Mouse (Mus musculus) hindbrain, embryonic 15.5 days (tissue): ENCODE measurements around the gene Ctsa. TPM values are rescaled to one million over a fixed set of nuclear protein-coding genes. Genes with fewer than 3 reads are reported as not detected.

Source experiments
- ATAC-seq: fragments of 200-750 bp; cut with Nextera tagmentation; 2 replicates; pipeline ENCODE4 v1.8.0; 2017; ENCODE audit warnings: low read depth, moderate number of reproducible peaks, moderate TSS enrichment; ENCODE audit not compliant: low FRiP score
- H3K27ac ChIP-seq: fragments of 300-500 bp; sonication (generic); replicated peaks from 2 replicates; pipeline ENCODE4 v1.5.1; 2015; ENCODE audit warnings: mild to moderate bottlenecking, inconsistent platforms
- H3K27me3 ChIP-seq: fragments of 300-500 bp; sonication (generic); 2 replicates; pipeline ENCODE4 v1.6.1; 2015; ENCODE audit warnings: control low read depth, inconsistent platforms
- H3K36me3 ChIP-seq: fragments of 300-500 bp; sonication (generic); 2 replicates; pipeline ENCODE4 v1.6.1; 2015; ENCODE audit warnings: control low read depth, inconsistent platforms
- H3K4me1 ChIP-seq: fragments of 300-500 bp; sonication (generic); replicated peaks from 2 replicates; pipeline ENCODE4 v1.6.1; 2015; ENCODE audit warnings: control low read depth, inconsistent platforms
- H3K4me2 ChIP-seq: fragments of 300-500 bp; sonication (generic); 2 replicates; pipeline ENCODE4 v1.6.1; 2015; ENCODE audit warnings: moderate library complexity, mild to moderate bottlenecking, inconsistent platforms
- H3K4me3 ChIP-seq: fragments of 300-500 bp; sonication (generic); 2 replicates; pipeline ENCODE4 v1.5.1; 2015; ENCODE audit warnings: mild to moderate bottlenecking, inconsistent platforms
- H3K9ac ChIP-seq: fragments of 300-500 bp; sonication (generic); 2 replicates; pipeline ENCODE4 v1.6.1; 2015; ENCODE audit warnings: inconsistent platforms
- H3K9me3 ChIP-seq: fragments of 300-500 bp; sonication (generic); 2 replicates; pipeline ENCODE4 v1.6.1; 2016; ENCODE audit warnings: control low read depth, inconsistent platforms
- WGBS: fragments of 180-500 bp; shearing (Covaris S2); methylation state at CpG from one replicate; pipeline ENCODE4 v1.1.7; 2015; 5-methylcytosine and 5-hydroxymethylcytosine counted together
- polyA plus RNA-seq: library from polyadenylated mRNA; unstranded; fragments of >200 nt; fragmentation: Nextera tagmentation; extraction: Ambion mirVana; gene quantifications from 2 replicates; pipeline ENCODE4 v1.2.1, GENCODE M21; 2015

The Ctsa gene
- polyA plus RNA-seq = 97.0 and 105 TPM in 2 replicates

GRCm38 (mm10) chr2:164832748-164833301 is at the start of gene Ctsa:
Gene Ctsa (plus strand): TSS chr2:164832873.
- no peaks in the 10 kb centered on the region for H3K27me3 ChIP-seq
- H3K4me2 ChIP-seq = peak within 1 kb of the TSS; percentile 99
- H3K4me3 ChIP-seq = peak within 1 kb of the TSS; percentile 66
- peaks cover 10% of the 10 kb centered on the region for H3K36me3 ChIP-seq
- peak; percentile 72 for ATAC-seq
- H3K4me1 ChIP-seq = peaks cover 24% of the 10 kb centered on the region
- H3K27ac ChIP-seq = peak within 1 kb of the TSS; percentile 82
- no peaks in the 10 kb centered on the region for H3K9me3 ChIP-seq
- under 1% methylated on average over 35 of the region's 35 CpGs for WGBS
- H3K9ac ChIP-seq = peak within 1 kb of the TSS; percentile 66

GRCm38 (mm10) chr2:164783926-164784581 is 48.6 kb upstream of the Ctsa start:
- H3K9ac ChIP-seq = no peak overlapping the region
- H3K27me3 ChIP-seq = no peaks in the 10 kb centered on the region
- H3K9me3 ChIP-seq = no peaks in the 10 kb centered on the region
- WGBS = 82% methylated on average over 7 of the region's 7 CpGs
- H3K27ac ChIP-seq = no peak overlapping the region
- H3K4me1 ChIP-seq = peaks cover 25% of the 10 kb centered on the region
- ATAC-seq = no peak
- no peak overlapping the region for H3K4me3 ChIP-seq
- no peaks in the 10 kb centered on the region; the same call in 1 of the 2 replicates for H3K36me3 ChIP-seq
- no peak overlapping the region for H3K4me2 ChIP-seq

- Histone ChIP-seq H3K4me2 (peak overlapping the region; percentile 89), H3K9me3 (no peaks in the 10 kb centered on the region), H3K9ac (peak overlapping the region; percentile 55), H3K4me1 (peaks cover 25% of the 10 kb centered on the region), H3K27me3 (no peaks in the 10 kb centered on the region), H3K27ac (peak overlapping the region; percentile 78; the same call in 1 of the 2 replicates), H3K36me3 (no peaks in the 10 kb centered on the region; the same call in 1 of the 2 replicates), H3K4me3 (peak overlapping the region; percentile 59)
- ATAC-seq = no peak
- 15% methylated on average over 7 of the region's 7 CpGs for WGBS
These were observed 47.7 kb upstream of the Ctsa start for GRCm38 (mm10) chr2:164784869-164785420.

- peak within 1 kb of the TSS; percentile 89 for H3K4me2 ChIP-seq
- peak within 1 kb of the TSS; percentile 78 for H3K27ac ChIP-seq
- H3K36me3 ChIP-seq = peaks cover 2% of the 10 kb centered on the region; the same call in 1 of the 2 replicates
- peak; percentile 89 for ATAC-seq
- peak within 1 kb of the TSS; percentile 55 for H3K9ac ChIP-seq
- H3K27me3 ChIP-seq = no peaks in the 10 kb centered on the region
- WGBS = under 1% methylated on average over 64 of the region's 89 CpGs
- H3K4me3 ChIP-seq = peak within 1 kb of the TSS; percentile 59
- peaks cover 25% of the 10 kb centered on the region for H3K4me1 ChIP-seq
- H3K9me3 ChIP-seq = no peaks in the 10 kb centered on the region
These were observed 46.9 kb upstream of the Ctsa start, which contains the start of gene Snx21 for GRCm38 (mm10) chr2:164785481-164786387. Gene Snx21 (plus strand): TSS chr2:164785823.

GRCm38 (mm10) chr2:164786388-164786885 is 46.2 kb upstream of the Ctsa start:
- Histone ChIP-seq H3K4me2 (peak overlapping the region; percentile 89), H3K4me3 (peak overlapping the region; percentile 59), H3K9me3 (no peaks in the 10 kb centered on the region), H3K9ac (peak overlapping the region; percentile 55), H3K27me3 (no peaks in the 10 kb centered on the region), H3K36me3 (peaks cover 2% of the 10 kb centered on the region; the same call in 1 of the 2 replicates), H3K4me1 (peaks cover 25% of the 10 kb centered on the region), H3K27ac (peak overlapping the region; percentile 78)
- ATAC-seq = peak; percentile 21; the same call in 1 of the 2 replicates
- 10% methylated on average over 15 of the region's 15 CpGs for WGBS

GRCm38 (mm10) chr2:164787032-164787431 is 45.6 kb upstream of the Ctsa start:
- Histone ChIP-seq H3K27ac (no peak overlapping the region), H3K9ac (peak overlapping the region; percentile 55; the same call in 1 of the 2 replicates), H3K27me3 (no peaks in the 10 kb centered on the region), H3K4me1 (peaks cover 25% of the 10 kb centered on the region), H3K9me3 (no peaks in the 10 kb centered on the region), H3K4me2 (peak overlapping the region; percentile 89), H3K4me3 (peak overlapping the region; percentile 59), H3K36me3 (peaks cover 2% of the 10 kb centered on the region; the same call in 1 of the 2 replicates)
- ATAC-seq = no peak
- WGBS = 81% methylated on average over 3 of the region's 3 CpGs

- H3K9ac ChIP-seq = no peak overlapping the region
- WGBS = 83% methylated on average over 10 of the region's 10 CpGs
- H3K27me3 ChIP-seq = no peaks in the 10 kb centered on the region
- H3K27ac ChIP-seq = no peak overlapping the region
- ATAC-seq = no peak
- no peaks in the 10 kb centered on the region for H3K9me3 ChIP-seq
- peaks cover 25% of the 10 kb centered on the region for H3K4me1 ChIP-seq
- H3K4me2 ChIP-seq = peak overlapping the region; percentile 89; the same call in 1 of the 2 replicates
- no peak overlapping the region for H3K4me3 ChIP-seq
- peaks cover 8% of the 10 kb centered on the region for H3K36me3 ChIP-seq
These were observed 44.9 kb upstream of the Ctsa start for GRCm38 (mm10) chr2:164787779-164788178.

GRCm38 (mm10) chr2:164788411-164788810 is 44.3 kb upstream of the Ctsa start:
- no peak overlapping the region for H3K4me3 ChIP-seq
- no peak overlapping the region for H3K27ac ChIP-seq
- no peak overlapping the region for H3K9ac ChIP-seq
- H3K4me1 ChIP-seq = peaks cover 25% of the 10 kb centered on the region
- peaks cover 8% of the 10 kb centered on the region for H3K36me3 ChIP-seq
- no peak for ATAC-seq
- no peaks in the 10 kb centered on the region for H3K27me3 ChIP-seq
- H3K4me2 ChIP-seq = 0 out of 2 replicates have a peak overlapping the region, but pooled peaks have one; percentile 1
- no peaks in the 10 kb centered on the region for H3K9me3 ChIP-seq
- 73% methylated on average over 4 of the region's 4 CpGs for WGBS

GRCm38 (mm10) chr2:164790451-164790850 is 42.2 kb upstream of the Ctsa start:
- H3K27me3 ChIP-seq = no peaks in the 10 kb centered on the region
- no peaks in the 10 kb centered on the region for H3K9me3 ChIP-seq
- 84% methylated on average over 4 of the region's 4 CpGs for WGBS
- no peak for ATAC-seq
- no peak overlapping the region for H3K4me3 ChIP-seq
- no peak overlapping the region for H3K9ac ChIP-seq
- no peak overlapping the region for H3K27ac ChIP-seq
- H3K4me2 ChIP-seq = no peak overlapping the region
- peaks cover 18% of the 10 kb centered on the region for H3K4me1 ChIP-seq
- H3K36me3 ChIP-seq = peaks cover 13% of the 10 kb centered on the region

- Histone ChIP-seq H3K9me3 (no peaks in the 10 kb centered on the region), H3K27ac (no peak overlapping the region), H3K4me3 (no peak overlapping the region), H3K9ac (no peak overlapping the region), H3K27me3 (no peaks in the 10 kb centered on the region), H3K4me1 (peaks cover 13% of the 10 kb centered on the region), H3K4me2 (no peak overlapping the region), H3K36me3 (peaks cover 16% of the 10 kb centered on the region)
- WGBS = 87% methylated on average over 18 of the region's 18 CpGs
- ATAC-seq = no peak
These were observed 40.8 kb upstream of the Ctsa start for GRCm38 (mm10) chr2:164791841-164792261.
